Mouse (Mus musculus): ENCODE results near the gene Nutf2-ps1. TPM values are rescaled to one million over a fixed set of nuclear protein-coding genes. Genes with fewer than 3 reads are reported as not detected.

The Nutf2-ps1 gene
- total RNA-seq, 4 experiments from 2014 or later: 37.1 to 57.5 (median 47.8) TPM

Other genes starting within 250 kb of the Nutf2-ps1 start
- gene Gm10197, start 217.3 kb downstream of the Nutf2-ps1 start, total RNA-seq (2022): not detected
- 10 to 100 TPM; 38.4 to 44.5 (median 40.5) TPM for gene Smndc1, start 198.5 kb downstream of the Nutf2-ps1 start, total RNA-seq (2022)
- 10 to 100 TPM; 22.1 to 32.6 (median 23.6) TPM for gene Dusp5, start 60.0 kb downstream of the Nutf2-ps1 start, total RNA-seq (2022)
- gene Smc3, start 11.3 kb upstream of the Nutf2-ps1 start, total RNA-seq (2022): 10 to 100 TPM; 39.1 to 47.5 (median 43.6) TPM
- gene Rbm20, start 88.2 kb upstream of the Nutf2-ps1 start, total RNA-seq (2022): 1 to 10 TPM; 1.8 to 4.0 (median 3.2) TPM